Mouse (Mus musculus) erythroblast, embryonic 14.5 days (primary cell): ENCODE results near the gene Snd1.

Source experiments
- GATA1 ChIP-seq: IDR thresholded peaks from 2 replicates; pipeline ENCODE4 v1.6.1; 2012; ENCODE audit warnings: low read length, inconsistent platforms, mixed read lengths
- TAL1 ChIP-seq: IDR thresholded peaks from 3 replicates; pipeline ENCODE4 v1.6.1; 2012; ENCODE audit warnings: low read length, inconsistent platforms, mixed read lengths

DNA sequence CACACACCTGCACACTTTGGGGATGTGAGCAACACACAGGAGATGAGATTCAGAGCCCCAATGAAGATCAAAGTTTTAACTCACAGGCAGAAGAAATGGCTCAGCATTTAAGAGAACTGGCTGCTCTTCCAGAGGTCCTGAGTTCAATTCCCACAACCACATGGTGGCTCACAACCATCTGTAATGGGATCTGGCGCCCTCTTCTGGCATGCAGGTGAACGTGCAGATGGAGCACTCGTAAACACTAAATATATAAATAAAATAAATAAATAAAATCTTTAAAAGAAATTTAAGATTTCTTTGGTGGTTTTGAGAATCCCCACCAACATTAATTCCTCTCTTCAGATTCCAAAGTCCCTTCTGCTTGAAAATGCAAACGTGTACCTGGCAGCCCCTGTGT is 429.5 kb downstream of the Snd1 start:
- no peak for TF ChIP-seq GATA1
- no peak for TF ChIP-seq TAL1
